Mouse (Mus musculus) midbrain, embryonic 15.5 days (tissue): Measurements from ENCODE around the gene Nthl1. TPM values are rescaled to one million over a fixed set of nuclear protein-coding genes. Genes with fewer than 3 reads are reported as not detected.

Experiments
- ATAC-seq: fragments of 200-750 bp; cut with Nextera tagmentation; replicated peaks from 2 replicates; pipeline ENCODE4 v1.8.0; 2017; ENCODE audit warnings: moderate TSS enrichment
- H3K27ac ChIP-seq: fragments of 300-500 bp; sonication (generic); 2 replicates; pipeline ENCODE4 v1.5.1; 2015; ENCODE audit warnings: mild to moderate bottlenecking, inconsistent platforms
- H3K27me3 ChIP-seq: fragments of 300-500 bp; sonication (generic); replicated peaks from 2 replicates; pipeline ENCODE4 v1.6.1; 2015; ENCODE audit warnings: inconsistent platforms
- H3K36me3 ChIP-seq: fragments of 300-500 bp; sonication (generic); replicated peaks from 2 replicates; pipeline ENCODE4 v1.6.1; 2015; ENCODE audit warnings: inconsistent platforms
- H3K4me1 ChIP-seq: fragments of 300-500 bp; sonication (generic); 2 replicates; pipeline ENCODE4 v1.6.1; 2015; ENCODE audit warnings: inconsistent platforms
- H3K4me2 ChIP-seq: fragments of 300-500 bp; sonication (generic); 2 replicates; pipeline ENCODE4 v1.6.1; 2015; ENCODE audit warnings: inconsistent platforms, mild to moderate bottlenecking, moderate library complexity
- H3K4me3 ChIP-seq: fragments of 300-500 bp; sonication (generic); 2 replicates; pipeline ENCODE4 v1.5.1; 2015; ENCODE audit warnings: mild to moderate bottlenecking, inconsistent platforms
- H3K9ac ChIP-seq: fragments of 300-500 bp; sonication (generic); 2 replicates; pipeline ENCODE4 v1.6.1; 2015; ENCODE audit warnings: mild to moderate bottlenecking, inconsistent platforms
- H3K9me3 ChIP-seq: fragments of 300-500 bp; sonication (generic); 2 replicates; pipeline ENCODE4 v1.6.1; 2016; ENCODE audit warnings: inconsistent platforms
- WGBS: fragments of 180-500 bp; shearing (Covaris S2); methylation state at CpG from one replicate; pipeline ENCODE4 v1.1.7; 2015; ENCODE audit warnings: mixed read lengths; 5-methylcytosine and 5-hydroxymethylcytosine counted together
- polyA plus RNA-seq: library from polyadenylated mRNA; unstranded; fragments of >200 nt; fragmentation: Nextera tagmentation; extraction: Ambion mirVana; gene quantifications from 2 replicates; pipeline ENCODE4 v1.2.1, GENCODE M21; 2015

Gene Nthl1
- polyA plus RNA-seq = 10.0 and 11.0 TPM in 2 replicates

GRCm38 (mm10) chr17:24632167-24632812 is at the start of gene Nthl1, which contains the start of gene Tsc2:
Gene Nthl1, plus strand, starts transcription at chr17:24632680.
Gene Tsc2, minus strand, starts transcription at chr17:24632630.
- Histone ChIP-seq H3K9ac (peak within 1 kb of the TSS; percentile 62), H3K36me3 (peaks cover 22% of the 10 kb centered on the region), H3K4me3 (peak within 1 kb of the TSS; percentile 65), H3K4me1 (peaks cover 14% of the 10 kb centered on the region), H3K27me3 (no peaks in the 10 kb centered on the region), H3K27ac (peak within 1 kb of the TSS; percentile 67), H3K4me2 (peak within 1 kb of the TSS; percentile 77), H3K9me3 (no peaks in the 10 kb centered on the region)
- WGBS = 2% methylated on average over 51 of the region's 51 CpGs
- peak; percentile 91 for ATAC-seq

GRCm38 (mm10) chr17:24583599-24584460 is 48.6 kb upstream of the Nthl1 start:
- Histone ChIP-seq H3K9ac (no peak overlapping the region), H3K4me1 (no peaks in the 10 kb centered on the region), H3K4me2 (no peak overlapping the region), H3K36me3 (peaks cover 64% of the 10 kb centered on the region), H3K9me3 (no peaks in the 10 kb centered on the region), H3K27me3 (no peaks in the 10 kb centered on the region), H3K27ac (no peak overlapping the region), H3K4me3 (no peak overlapping the region)
- no peak for ATAC-seq
- 68% methylated on average over 5 of the region's 5 CpGs for WGBS

- WGBS = 74% methylated on average over 3 of the region's 3 CpGs
These were observed 48.0 kb upstream of the Nthl1 start for GRCm38 (mm10) chr17:24584520-24584919.

GRCm38 (mm10) chr17:24586532-24586931 is 45.9 kb upstream of the Nthl1 start:
- no peaks in the 10 kb centered on the region for H3K4me1 ChIP-seq

More at GRCm38 (mm10) chr17:24584520-24584919, 48.0 kb upstream of the Nthl1 start:
- H3K27me3 ChIP-seq = no peaks in the 10 kb centered on the region
- H3K9me3 ChIP-seq = no peaks in the 10 kb centered on the region
- H3K4me1 ChIP-seq = no peaks in the 10 kb centered on the region
- no peak overlapping the region for H3K4me2 ChIP-seq
- ATAC-seq = no peak
- H3K36me3 ChIP-seq = peaks cover 64% of the 10 kb centered on the region
- H3K27ac ChIP-seq = no peak overlapping the region
- H3K4me3 ChIP-seq = no peak overlapping the region
- H3K9ac ChIP-seq = no peak overlapping the region

GRCm38 (mm10) chr17:24590943-24591342 is 41.5 kb upstream of the Nthl1 start:
- Histone ChIP-seq H3K27me3 (no peaks in the 10 kb centered on the region), H3K4me1 (no peaks in the 10 kb centered on the region), H3K4me2 (no peak overlapping the region), H3K9me3 (no peaks in the 10 kb centered on the region), H3K27ac (no peak overlapping the region), H3K4me3 (no peak overlapping the region), H3K36me3 (peaks cover 80% of the 10 kb centered on the region), H3K9ac (no peak overlapping the region)
- no peak for ATAC-seq
- 85% methylated on average over 3 of the region's 3 CpGs for WGBS

More at GRCm38 (mm10) chr17:24586532-24586931, 45.9 kb upstream of the Nthl1 start:
- H3K4me3 ChIP-seq = no peak overlapping the region
- H3K9me3 ChIP-seq = no peaks in the 10 kb centered on the region
- 96% methylated on average over 4 of the region's 4 CpGs for WGBS
- peaks cover 57% of the 10 kb centered on the region for H3K36me3 ChIP-seq
- no peak overlapping the region for H3K9ac ChIP-seq
- no peak overlapping the region for H3K4me2 ChIP-seq
- H3K27me3 ChIP-seq = no peaks in the 10 kb centered on the region
- ATAC-seq = no peak
- no peak overlapping the region for H3K27ac ChIP-seq

GRCm38 (mm10) chr17:24591695-24592094 is 40.8 kb upstream of the Nthl1 start:
- H3K27ac ChIP-seq = no peak overlapping the region
- ATAC-seq = no peak
- no peaks in the 10 kb centered on the region for H3K27me3 ChIP-seq
- no peak overlapping the region for H3K4me3 ChIP-seq
- H3K9me3 ChIP-seq = no peaks in the 10 kb centered on the region
- 93% methylated on average over 5 of the region's 5 CpGs for WGBS
- peaks cover 80% of the 10 kb centered on the region for H3K36me3 ChIP-seq
- no peak overlapping the region for H3K4me2 ChIP-seq
- H3K9ac ChIP-seq = no peak overlapping the region
- H3K4me1 ChIP-seq = no peaks in the 10 kb centered on the region

- H3K4me1 ChIP-seq = no peaks in the 10 kb centered on the region
- no peak overlapping the region for H3K27ac ChIP-seq
- H3K9me3 ChIP-seq = no peaks in the 10 kb centered on the region
- H3K4me3 ChIP-seq = no peak overlapping the region
- no peak overlapping the region for H3K9ac ChIP-seq
- no peaks in the 10 kb centered on the region for H3K27me3 ChIP-seq
- peaks cover 76% of the 10 kb centered on the region for H3K36me3 ChIP-seq
- 83% methylated on average over 5 of the region's 5 CpGs for WGBS
- no peak for ATAC-seq
- no peak overlapping the region for H3K4me2 ChIP-seq
These were observed 39.2 kb upstream of the Nthl1 start for GRCm38 (mm10) chr17:24593248-24593647.

- WGBS = 95% methylated on average over 26 of the region's 26 CpGs
- Histone ChIP-seq H3K4me1 (no peaks in the 10 kb centered on the region), H3K9ac (no peak overlapping the region), H3K36me3 (peaks cover 80% of the 10 kb centered on the region), H3K27ac (no peak overlapping the region), H3K4me3 (no peak overlapping the region), H3K27me3 (no peaks in the 10 kb centered on the region), H3K9me3 (no peaks in the 10 kb centered on the region), H3K4me2 (no peak overlapping the region)
- ATAC-seq = no peak
These were observed 38.2 kb upstream of the Nthl1 start for GRCm38 (mm10) chr17:24593992-24594890.

GRCm38 (mm10) chr17:24595126-24596072 is 37.1 kb upstream of the Nthl1 start:
- Histone ChIP-seq H3K4me2 (no peak overlapping the region), H3K9me3 (no peaks in the 10 kb centered on the region), H3K9ac (no peak overlapping the region), H3K4me3 (no peak overlapping the region), H3K27ac (no peak overlapping the region), H3K36me3 (peaks cover 82% of the 10 kb centered on the region), H3K27me3 (no peaks in the 10 kb centered on the region), H3K4me1 (no peaks in the 10 kb centered on the region)
- WGBS = 72% methylated on average over 17 of the region's 17 CpGs
- ATAC-seq = no peak

GRCm38 (mm10) chr17:24596073-24596466 is 36.4 kb upstream of the Nthl1 start:
- H3K27me3 ChIP-seq = no peaks in the 10 kb centered on the region
- no peak overlapping the region for H3K4me3 ChIP-seq
- no peak overlapping the region for H3K4me2 ChIP-seq
- no peak overlapping the region for H3K9ac ChIP-seq
- 84% methylated on average over 5 of the region's 5 CpGs for WGBS
- H3K9me3 ChIP-seq = no peaks in the 10 kb centered on the region
- peaks cover 82% of the 10 kb centered on the region for H3K36me3 ChIP-seq
- H3K27ac ChIP-seq = no peak overlapping the region
- no peak for ATAC-seq
- no peaks in the 10 kb centered on the region for H3K4me1 ChIP-seq

GRCm38 (mm10) chr17:24596471-24597183 is 35.9 kb upstream of the Nthl1 start:
- Histone ChIP-seq H3K4me3 (no peak overlapping the region), H3K36me3 (peaks cover 82% of the 10 kb centered on the region), H3K9ac (no peak overlapping the region), H3K27me3 (no peaks in the 10 kb centered on the region), H3K4me1 (no peaks in the 10 kb centered on the region), H3K4me2 (no peak overlapping the region), H3K9me3 (no peaks in the 10 kb centered on the region), H3K27ac (no peak overlapping the region)
- ATAC-seq = no peak
- 88% methylated on average over 19 of the region's 19 CpGs for WGBS
